Mouse (Mus musculus) regulatory T cell (primary cell): ENCODE data around the gene Stx17.

ENCODE experiments used
- in situ Hi-C: fragments of 300-600 bp; cut with MboI, MseI; formaldehyde crosslinking; loops from one replicate; pipeline ENCODE4 v1.15.1; 2025; ENCODE audit warnings: high pct_unique_total_duplicates

Stx17 gene

DNA sequence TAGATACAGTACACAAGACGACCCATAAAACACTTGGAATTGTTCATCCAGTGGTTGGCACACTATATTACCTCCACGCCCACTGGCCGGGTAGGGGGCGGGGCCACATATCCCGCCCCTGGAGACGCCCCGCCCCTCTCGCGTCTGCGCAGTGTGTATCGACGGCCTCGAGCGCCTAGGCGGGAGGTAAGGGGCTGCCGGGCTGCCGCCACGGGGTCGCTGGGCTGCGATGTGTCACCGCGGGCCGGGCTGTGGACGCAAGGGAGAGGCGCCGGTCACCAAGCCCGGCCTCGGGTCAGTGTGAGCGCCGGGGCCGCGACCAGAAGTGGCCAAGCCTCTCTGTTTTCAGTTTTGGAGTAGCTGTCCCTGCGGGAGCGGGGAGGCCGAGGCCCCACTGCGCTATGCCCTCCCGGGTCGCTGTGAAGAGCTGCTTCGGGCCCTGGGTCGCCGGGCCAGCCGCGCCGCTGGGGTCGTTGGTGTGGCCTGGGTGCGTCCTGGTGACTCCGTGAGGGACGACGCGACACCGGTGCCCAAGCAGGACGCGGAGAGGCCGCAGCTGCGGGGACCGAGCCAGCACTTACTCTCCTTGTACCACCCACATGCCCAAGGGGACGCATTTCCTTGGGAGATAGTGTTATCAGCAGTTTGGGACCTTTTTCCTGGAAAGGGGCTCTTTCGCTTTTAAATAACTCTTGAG is at the start of gene Stx17:
Gene Stx17, plus strand, starts transcription at position 143 of the 697 bp plus-strand sequence.
- in situ Hi-C loops, result no loop called here

DNA sequence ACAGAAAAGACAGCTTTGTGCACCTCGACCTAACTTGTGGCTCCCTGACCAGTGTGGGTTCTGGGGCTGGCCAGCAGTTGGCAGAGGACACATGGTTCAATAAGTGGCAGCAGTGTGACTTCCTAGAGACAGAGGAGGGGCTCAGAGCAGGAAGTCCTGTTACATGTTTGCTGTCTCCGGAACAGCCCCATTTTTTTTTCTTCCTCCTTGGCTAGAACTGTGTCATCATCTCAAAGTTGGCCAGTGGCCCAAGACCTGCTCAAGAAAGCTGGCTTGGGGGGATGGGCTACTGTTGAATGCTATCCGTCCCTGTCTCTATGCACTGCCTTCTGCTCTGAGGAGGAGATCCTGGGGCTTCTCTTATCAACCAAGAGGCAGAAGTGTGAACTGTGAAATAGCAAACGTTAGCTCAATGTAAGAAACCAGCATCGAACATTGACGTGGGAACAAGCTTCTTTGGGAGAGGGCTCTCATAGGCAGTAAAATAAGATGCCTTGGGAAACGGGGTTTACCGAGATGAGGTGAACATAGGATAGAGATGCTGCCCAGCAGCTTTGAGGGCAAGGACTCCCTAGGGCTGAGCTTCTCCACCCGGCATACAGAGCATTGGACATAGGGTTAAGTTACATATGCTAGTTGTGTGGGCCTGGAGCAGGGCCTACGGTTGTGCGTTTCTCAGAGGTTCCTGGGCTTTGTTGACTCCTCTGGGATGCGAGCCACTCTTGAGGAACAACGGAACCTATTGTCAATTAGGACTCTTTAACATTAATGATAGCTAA is 47.8 kb upstream of the Stx17 start:
- in situ Hi-C loops, result no loop called here

DNA sequence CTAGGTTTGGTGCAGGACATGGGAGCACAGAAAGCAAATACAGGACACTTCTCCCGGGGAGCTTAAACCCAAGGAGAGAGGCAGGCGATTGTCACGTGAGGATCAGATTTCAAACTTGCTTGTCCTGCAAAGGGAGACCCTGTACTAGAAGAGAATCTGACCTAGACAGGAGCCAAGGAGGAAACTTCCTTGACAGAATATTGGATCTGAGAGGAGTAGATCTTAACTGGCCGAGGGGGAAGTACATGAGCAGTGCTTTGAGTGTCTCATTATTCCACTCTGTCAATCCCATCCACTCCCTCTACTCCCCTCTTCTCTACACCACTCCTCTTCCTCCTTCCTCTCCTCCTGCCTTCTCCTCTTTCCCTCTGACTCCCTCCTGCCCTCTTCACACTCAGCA is 46.5 kb upstream of the Stx17 start:
- in situ Hi-C loops, result no loop called here

DNA sequence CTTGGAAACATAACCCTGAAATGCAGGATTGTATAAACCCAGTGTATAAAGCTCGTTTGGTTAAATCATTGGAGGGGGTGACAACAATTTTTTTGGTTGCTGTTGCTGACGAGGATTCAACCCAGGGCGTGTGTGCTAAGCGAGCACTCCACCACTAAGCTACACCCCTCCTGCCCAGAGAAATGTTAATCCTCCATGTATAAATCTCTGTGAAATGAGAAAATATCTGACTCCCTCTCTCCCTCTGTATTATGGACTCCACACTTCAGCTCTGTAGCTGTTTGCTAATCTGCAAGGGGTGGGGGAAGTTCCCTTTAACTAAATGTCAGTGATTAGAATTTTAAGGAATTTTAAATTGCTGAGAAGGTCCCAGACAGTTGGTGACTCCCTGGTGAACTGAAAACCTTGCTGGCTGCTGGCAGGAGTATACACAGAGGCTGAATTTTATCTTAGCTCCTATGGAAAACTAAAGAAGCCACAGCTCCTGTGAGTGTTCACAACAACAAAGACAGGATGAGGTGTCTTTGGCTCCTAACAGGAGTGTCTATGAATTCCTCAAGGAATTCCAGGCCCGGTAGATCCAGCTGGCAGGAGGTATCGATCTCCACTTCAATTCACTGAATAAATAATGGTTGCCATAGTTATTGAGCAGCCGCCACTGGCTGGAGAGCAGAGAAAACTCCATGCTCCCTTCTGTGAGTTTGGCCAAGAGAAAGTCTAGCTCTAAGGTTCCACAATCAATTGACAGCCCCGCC is 45.3 kb upstream of the Stx17 start:
- in situ Hi-C loops, result no loop called here

DNA sequence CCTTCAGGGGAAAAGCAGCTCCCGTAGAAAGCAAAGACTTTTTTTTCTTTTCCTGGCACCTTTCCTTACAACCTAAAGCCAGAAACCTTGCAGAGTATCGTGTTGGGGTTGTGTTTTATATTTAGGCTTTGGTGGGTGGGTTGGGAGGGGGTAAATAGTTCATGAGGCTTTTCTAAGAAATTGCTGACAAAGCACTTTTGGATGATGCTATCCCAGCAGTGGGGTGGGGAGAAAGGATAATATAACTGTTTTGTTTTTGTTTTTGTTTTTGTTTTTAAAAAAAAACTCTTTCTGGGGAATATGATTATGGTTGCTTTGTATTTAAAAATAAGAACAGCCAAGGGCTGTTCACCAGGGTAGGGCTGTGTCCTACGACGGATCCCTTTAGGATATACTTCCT is 41.3 kb upstream of the Stx17 start:
- in situ Hi-C loops, result no loop called here

DNA sequence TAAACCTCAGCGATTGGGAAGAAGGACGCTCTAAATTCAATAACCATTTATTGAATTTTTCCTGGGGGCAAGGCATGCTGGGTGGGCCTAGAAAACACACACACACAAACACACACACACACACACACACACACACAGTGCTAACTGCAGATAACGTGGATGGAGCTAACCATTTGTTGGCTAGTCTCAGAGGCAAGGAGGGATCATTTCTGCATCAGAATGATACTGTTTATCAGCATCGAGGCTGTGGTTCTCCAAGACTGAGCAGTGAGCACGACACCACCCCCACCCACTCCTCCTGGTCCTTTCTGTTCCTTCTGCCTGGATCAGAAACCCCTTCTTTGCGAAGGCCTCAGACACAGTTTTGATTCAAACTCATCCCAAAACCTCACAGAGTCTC is 38.1 kb upstream of the Stx17 start:
- in situ Hi-C loops, result no loop called here

DNA sequence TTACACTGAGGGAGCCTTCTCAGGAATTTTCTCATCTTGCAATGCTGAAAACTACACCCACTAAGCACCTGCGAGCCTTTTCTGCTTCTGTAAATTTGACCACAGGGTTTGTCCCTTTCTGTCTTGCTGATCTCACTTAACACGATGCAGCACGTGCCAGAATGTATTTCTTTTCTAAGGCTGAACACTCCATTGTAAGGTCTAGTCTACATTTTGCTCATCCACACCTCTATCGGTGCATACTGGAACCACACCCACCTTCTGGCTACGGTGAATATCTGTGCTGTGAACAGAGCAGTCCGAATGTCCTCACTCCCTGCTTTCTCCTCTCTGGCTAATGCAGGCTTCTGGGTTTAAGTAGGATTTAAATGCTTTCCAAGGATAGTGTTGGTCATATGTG is 37.2 kb upstream of the Stx17 start:
- in situ Hi-C loops, result no loop called here

DNA sequence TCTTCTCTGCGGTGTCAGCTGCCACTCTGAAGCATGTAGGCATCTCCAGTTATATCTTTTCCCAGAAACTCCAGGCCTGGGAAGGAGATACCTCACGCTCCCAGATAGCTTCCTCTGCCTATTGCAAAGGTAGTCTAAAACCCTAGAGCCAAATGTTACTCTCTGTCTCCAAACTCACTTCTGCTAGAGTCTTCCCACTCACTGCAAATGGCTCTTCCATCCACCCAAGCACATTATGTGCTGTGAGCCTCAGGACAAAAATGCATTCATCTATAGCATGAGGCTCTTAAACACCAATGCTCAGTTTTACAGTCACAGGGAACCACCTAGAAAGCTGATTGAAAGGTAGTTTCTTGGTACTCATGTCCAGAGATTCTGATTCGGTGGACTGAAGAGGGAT is 31.5 kb upstream of the Stx17 start:
- in situ Hi-C loops, result no loop called here

DNA sequence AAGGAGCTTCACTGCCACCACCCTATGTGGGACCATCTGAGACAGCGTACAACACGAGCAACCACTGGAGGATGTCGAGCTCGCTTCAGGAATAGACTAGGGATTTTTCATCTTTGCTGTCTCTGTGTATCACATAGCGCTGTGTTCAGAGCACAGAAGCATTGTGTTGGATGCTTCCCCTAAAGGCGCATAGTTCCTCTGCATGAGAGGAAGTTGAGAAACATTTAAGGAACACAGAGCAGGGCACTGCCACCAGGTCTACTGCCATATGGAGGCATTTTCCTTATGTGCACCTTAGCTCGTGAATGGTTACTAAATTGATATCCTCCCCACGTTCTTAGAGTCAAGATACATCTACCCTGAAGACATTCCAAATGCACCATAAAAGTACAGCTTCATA is 24.5 kb upstream of the Stx17 start:
- in situ Hi-C loops, result no loop called here

DNA sequence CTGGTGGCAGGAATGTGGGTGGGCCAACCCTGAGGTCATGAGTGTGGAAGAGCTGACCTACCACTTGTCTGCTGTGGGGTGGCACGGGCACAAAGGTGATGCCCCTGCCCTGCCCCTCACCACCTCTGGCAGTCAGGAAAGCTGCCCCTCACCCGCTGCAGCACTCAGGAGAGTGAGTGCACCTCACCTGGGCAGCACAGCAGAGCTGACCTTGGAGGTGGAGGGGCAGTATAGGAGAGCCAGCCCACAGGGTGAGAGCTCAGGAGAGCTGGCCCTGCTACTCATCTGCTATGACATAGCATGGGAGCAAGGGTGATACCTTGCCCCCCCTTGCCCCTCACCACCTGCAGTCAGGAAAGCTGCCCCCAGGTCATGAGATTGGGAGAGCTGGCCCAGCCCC is 22.7 kb upstream of the Stx17 start:
- in situ Hi-C loops, result no loop called here

DNA sequence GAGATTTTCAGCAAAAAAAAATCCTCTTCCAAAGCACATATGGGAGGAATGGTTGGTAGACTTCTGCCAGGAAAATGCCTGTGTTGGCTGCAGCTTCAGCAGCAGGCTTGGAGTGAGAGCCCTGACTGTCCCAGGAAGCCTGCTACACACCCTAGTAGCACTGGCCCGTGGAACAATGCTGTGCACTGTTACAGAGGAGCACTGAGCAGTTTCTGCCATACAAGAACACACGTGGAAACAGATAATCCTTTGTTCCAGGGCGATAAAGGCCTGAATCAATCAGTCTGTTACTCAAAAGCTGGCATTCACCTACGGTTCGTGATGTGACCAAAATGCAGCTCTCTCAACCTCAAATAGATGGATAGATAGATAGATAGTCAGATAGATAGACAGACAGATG is 19.3 kb upstream of the Stx17 start:
- in situ Hi-C loops, result no loop called here

DNA sequence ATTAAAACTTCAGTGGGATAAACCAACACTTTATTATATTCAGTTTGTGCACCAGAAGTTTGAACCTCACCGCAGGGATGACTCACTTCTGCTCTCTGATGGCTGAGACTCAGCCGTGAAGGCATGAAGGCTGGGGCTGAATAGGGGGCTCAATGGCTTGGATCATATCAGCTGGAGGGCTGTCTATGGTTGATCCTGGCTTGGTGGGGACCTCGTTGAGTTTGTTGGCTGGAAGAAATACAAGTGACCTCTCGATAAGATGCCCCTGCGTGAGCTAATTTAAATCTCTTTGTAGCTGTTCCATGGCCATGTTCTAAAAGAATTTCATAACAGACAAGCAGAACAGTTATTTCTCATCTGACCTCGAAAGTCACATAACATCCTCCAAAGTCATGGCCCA is 17.6 kb upstream of the Stx17 start:
- in situ Hi-C loops, result no loop called here

DNA sequence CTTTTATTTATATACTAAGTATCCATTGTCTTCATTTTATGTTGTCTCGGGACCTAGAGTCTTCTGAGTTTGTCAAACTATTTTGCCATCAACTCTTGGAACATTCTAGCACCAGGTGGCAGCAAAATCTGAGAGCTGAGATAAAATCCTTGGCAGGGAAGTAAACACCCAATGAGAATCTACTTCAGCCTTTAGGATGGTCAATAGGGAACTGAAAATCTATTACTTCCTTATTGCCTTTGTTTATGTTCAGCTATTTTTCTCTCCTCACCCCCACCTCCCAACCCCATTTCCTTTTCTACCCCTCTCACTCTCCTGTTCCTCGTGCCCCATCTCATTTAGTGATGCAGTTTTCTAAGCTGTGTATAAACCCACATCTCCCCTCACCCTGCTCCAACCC is 16.1 kb upstream of the Stx17 start:
- in situ Hi-C loops, result no loop called here

DNA sequence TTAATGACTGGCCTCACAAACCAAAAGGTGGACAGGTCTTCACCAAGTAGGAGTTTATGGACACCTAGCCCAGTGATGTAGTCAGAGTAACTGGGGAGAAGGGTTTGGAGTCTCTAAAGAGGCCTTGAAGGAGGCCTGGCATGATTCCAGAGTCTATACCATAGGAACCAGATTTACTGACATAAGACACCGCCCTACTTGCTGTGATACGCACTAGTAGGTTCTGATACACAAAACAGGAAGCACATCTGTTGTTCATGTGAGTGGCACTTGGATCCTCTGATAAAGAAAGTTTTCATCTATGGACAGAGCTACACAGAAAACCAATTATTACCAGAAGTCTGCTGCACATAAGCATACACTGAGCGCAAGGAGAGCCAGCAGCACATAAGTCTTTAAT is 14.4 kb upstream of the Stx17 start:
- in situ Hi-C loops, result no loop called here

DNA sequence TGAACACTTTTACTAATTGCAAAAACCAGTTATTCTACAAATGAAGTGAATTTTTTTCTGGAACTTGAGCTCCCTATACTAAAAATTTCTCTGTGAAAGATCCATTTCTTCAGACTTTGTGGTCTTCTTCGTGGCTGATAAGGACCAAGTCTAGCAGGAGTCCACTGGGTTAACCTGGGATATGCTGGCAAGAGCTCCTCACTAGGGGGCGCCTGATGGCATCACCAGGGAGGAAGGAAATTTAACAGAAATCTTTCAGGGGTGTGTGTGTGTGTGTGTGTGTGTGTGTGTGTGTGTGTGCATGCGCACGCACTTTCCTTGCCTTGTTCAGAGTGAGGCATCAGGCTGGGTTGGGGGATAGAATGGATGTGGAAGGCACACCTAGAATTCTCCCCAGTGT is 8.5 kb upstream of the Stx17 start:
- in situ Hi-C loops, result no loop called here

DNA sequence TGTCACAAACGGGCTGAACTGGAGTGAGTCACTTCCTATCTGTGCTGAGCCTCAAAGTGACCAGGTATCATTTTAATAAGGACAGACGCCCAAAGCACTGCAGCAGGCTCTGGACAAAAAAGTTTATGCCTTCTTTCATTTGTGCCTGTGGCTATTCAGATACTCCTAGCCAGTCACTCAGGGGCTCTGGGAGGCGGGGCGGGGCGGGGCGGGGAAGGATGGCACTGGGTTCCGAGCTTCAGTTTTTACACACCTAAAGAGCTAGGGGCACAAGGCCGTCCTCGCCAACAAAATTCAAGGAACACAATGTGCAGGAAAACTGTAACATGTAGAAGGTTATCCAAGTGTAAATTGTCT is 321 bp upstream of the Stx17 start:
- in situ Hi-C loops, result no loop called here

DNA sequence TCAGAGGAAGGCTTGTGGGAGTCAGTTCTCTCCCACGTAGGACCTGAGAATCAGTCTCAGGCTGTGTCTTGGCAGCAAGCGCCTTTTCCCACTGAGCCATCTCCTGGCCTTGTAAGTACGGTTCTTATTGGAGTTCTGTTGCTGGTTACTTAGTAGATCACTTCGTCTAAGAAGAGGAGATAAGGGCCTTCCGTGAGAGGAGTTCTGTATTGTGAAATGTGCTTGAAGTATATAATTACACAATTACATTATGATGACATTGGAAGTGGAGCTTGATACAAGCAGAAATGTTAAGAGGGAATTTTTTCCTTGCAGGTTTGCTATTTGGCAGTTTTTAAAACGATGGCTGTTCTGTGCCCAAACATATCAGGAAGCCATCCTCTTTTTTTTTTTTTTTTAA is 5.6 kb downstream of the Stx17 start:
- in situ Hi-C loops, result no loop called here

DNA sequence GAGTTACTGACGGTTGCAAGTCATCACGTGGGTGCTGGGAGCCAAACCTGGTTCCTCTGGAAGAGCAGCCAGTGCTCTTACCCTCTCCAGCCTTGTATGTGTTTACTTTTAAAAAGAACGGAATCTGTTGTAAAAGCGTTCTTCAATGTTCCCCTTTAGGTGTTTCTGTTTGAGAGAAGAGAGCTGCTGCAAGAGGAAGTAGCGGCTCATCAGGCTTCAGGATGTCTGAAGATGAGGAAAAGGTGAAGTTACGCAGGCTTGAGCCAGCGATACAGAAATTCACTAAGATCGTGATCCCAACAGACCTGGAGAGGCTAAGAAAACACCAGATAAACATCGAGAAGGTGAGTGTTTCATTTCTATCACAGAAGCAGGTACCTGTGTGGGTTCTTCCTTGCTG is 6.9 kb downstream of the Stx17 start:
- in situ Hi-C loops, result no loop called here

DNA sequence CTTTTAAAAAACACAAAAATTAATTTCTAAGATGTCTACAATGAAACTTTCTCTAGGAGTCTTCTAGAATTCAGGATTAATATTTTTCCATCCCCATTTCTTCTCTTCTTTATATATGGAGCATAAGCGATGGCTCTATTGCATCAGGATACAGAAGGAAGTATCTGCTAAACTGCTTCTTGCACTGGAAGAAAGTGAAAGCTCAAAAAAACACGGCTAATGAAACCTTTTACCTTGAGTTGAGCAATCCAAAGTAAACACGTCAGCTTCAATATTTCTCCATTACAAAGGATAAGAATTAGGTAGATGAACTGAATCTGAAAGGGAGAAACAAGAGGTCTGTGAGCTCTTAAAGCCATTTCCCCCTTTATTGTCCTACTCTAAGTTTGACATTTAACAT is 8.0 kb downstream of the Stx17 start:
- in situ Hi-C loops, result no loop called here

DNA sequence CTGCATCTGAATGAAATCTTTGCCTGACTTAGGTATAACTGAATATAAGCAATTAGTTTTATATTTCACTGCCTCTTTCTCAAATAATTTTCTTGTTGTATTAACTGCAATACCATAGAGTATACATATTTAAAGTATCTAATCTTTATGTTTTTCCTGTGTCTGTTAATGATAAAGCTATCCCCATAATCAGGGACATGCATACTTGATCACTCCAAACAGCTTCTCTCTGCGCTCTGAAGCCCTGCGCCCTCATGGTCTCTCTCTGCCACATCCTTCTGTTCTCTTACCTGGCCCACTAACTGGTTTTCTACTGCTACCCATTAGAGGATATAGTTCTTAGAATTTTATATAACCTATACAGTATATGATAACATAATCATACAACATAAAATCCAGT is 24.8 kb downstream of the Stx17 start:
- in situ Hi-C loops, result no loop called here

DNA sequence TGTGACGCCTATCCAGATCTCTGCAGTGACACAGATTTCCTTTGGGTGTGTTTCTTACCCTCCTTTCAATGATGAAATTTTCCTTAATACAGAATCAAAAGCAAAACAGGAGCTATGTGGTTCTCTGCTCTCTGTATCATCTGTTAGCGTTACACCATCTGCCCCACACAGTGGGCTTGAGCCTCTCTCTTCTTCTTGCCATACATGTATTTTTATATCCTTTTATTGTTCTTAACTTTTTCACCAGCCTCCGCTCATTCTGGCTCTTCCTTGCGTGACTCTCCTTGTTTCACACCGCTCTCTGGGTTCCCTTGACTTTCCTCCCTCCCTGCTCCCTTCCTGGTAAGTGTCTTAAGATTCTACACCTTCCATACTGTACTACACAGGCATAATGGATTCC is 28.5 kb downstream of the Stx17 start:
- in situ Hi-C loops, result no loop called here

DNA sequence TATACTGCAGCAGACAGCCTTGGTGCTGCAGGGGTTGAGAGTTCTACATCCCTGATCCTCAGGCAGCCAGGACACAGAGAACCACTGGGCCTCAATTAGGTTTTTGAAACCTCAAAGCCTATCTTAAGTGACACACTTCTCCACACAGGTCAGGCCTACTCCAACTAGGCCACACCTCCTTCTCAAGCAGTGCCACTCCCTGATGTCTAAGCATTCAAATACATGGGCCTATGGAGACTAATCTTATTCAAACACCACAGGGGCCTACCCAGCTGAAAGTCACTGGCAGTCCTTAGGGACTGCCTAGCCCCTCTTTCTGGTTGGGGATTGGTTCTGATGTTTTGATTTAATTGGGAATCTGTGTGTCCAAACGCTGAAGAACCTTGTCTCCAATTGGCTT is 31.1 kb downstream of the Stx17 start:
- in situ Hi-C loops, result no loop called here

DNA sequence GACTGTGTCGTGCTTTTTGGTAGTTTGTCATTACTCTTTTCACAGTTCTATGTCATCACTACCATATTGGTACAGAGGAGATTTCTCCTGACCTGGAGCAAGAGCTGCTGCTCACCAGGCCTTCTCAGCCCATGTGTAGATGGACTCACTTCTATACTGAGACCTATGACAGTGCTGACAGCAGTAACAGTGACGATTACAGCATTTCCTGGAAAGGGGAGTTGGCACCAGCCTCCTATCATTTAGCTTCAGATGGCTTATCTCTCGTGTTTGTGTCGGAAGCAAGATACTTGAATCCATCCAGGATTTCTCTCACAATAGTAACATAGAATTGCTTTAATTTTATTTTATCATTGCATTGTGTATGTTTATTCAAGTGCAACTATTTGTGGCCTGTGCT is 35.7 kb downstream of the Stx17 start:
- in situ Hi-C loops, result no loop called here
